Mouse (Mus musculus): ENCODE measurements at regions not wholly inside any gene's neighbourhood (a gene's known extent, or its start where the extent isn't known, plus 50 kb on each side); places are given as distances from the start of the nearest gene placed in this dataset.

GRCm38 (mm10) chr13:101454276-101454675 is 313.7 kb downstream of the Pik3r1 start:
- Histone ChIP-seq H3K27ac (ENCODE audit: low read depth, low read length) (no peak overlapping the region), H3K9ac (replicated peaks; ENCODE audit: low read depth, low read length) (no peak overlapping the region), H3K36me3 (ENCODE audit: control insufficient read depth, insufficient read depth, low read length) (no peaks in the 10 kb centered on the region), H3K4me1 (ENCODE audit: control insufficient read depth, insufficient read depth, low read length) (no peaks in the 10 kb centered on the region), H3K4me2 (ENCODE audit: low read depth, low read length) (no peak overlapping the region), H3K27me3 (ENCODE audit: control insufficient read depth, insufficient read depth, low read length) (no peaks in the 10 kb centered on the region), H3K9me3 (ENCODE audit: control insufficient read depth, low read length) (no peaks in the 10 kb centered on the region), H3K4me3 (ENCODE audit: low read depth, low read length) (no peak overlapping the region)
- ATAC-seq (ENCODE audit: low read depth): no peak

- Histone ChIP-seq H3K9me3 (ENCODE audit: control insufficient read depth, low read length) (no peaks in the 10 kb centered on the region), H3K9ac (replicated peaks; ENCODE audit: low read depth, low read length) (no peak overlapping the region), H3K27me3 (ENCODE audit: control insufficient read depth, insufficient read depth, low read length) (no peaks in the 10 kb centered on the region), H3K4me3 (ENCODE audit: low read depth, low read length) (no peak overlapping the region), H3K36me3 (ENCODE audit: control insufficient read depth, insufficient read depth, low read length) (no peaks in the 10 kb centered on the region), H3K4me1 (ENCODE audit: control insufficient read depth, insufficient read depth, low read length) (no peaks in the 10 kb centered on the region), H3K4me2 (ENCODE audit: low read depth, low read length) (no peak overlapping the region), H3K27ac (ENCODE audit: low read depth, low read length) (no peak overlapping the region)
- 94% methylated on average over 6 of the region's 6 CpGs for whole genome bisulfite sequencing
- no peak for ATAC-seq (ENCODE audit: low read depth)
Measured at GRCm38 (mm10) chr13:101450501-101450900, 317.5 kb downstream of the Pik3r1 start.

DNA sequence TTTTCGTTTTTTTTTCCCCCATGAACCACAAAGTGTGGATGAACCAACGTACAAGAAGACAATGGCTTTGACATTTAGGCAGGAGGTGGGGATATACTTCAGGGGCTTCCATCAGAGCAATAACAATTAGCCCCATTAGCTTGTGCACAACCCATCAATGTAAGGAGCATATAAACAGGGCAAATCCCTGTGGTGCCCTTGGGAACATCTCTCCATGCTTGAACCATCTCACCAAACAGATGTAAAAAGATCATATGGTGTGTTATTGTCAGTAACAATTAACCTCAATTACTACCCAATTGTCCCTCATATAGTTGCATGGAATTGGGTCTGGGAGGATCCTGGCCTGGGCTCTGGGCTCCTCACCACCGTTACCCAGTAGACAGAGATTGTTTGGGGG is 328.5 kb downstream of the Pik3r1 start:
- no peaks in the 10 kb centered on the region for H3K9me3 ChIP-seq (ENCODE audit: control insufficient read depth, low read length)
- 0 out of 2 replicates have a peak, but pooled peaks cover 4% of the 10 kb centered on the region for H3K4me1 ChIP-seq (ENCODE audit: control insufficient read depth, insufficient read depth, low read length)
- 0 out of 2 replicates have a peak overlapping the region, but pooled peaks have one; percentile 23 for H3K27ac ChIP-seq (ENCODE audit: low read depth, low read length)
- peak; percentile 70 for ATAC-seq (ENCODE audit: low read depth)
- no peak overlapping the region for H3K9ac ChIP-seq (replicated peaks; ENCODE audit: low read depth, low read length)
- no peaks in the 10 kb centered on the region for H3K36me3 ChIP-seq (ENCODE audit: control insufficient read depth, insufficient read depth, low read length)
- H3K27me3 ChIP-seq (ENCODE audit: control insufficient read depth, insufficient read depth, low read length): no peaks in the 10 kb centered on the region
- no peak overlapping the region for H3K4me3 ChIP-seq (ENCODE audit: low read depth, low read length)
- no peak overlapping the region for H3K4me2 ChIP-seq (ENCODE audit: low read depth, low read length)
- WGBS: 21% methylated on average over 3 of the region's 3 CpGs

- no peak for ATAC-seq (ENCODE audit: low read depth)
- Histone ChIP-seq H3K4me2 (ENCODE audit: low read depth, low read length) (no peak overlapping the region), H3K9me3 (ENCODE audit: control insufficient read depth, low read length) (no peaks in the 10 kb centered on the region), H3K4me1 (ENCODE audit: control insufficient read depth, insufficient read depth, low read length) (0 out of 2 replicates have a peak, but pooled peaks cover 4% of the 10 kb centered on the region), H3K9ac (replicated peaks; ENCODE audit: low read depth, low read length) (no peak overlapping the region), H3K4me3 (ENCODE audit: low read depth, low read length) (no peak overlapping the region), H3K36me3 (ENCODE audit: control insufficient read depth, insufficient read depth, low read length) (no peaks in the 10 kb centered on the region), H3K27me3 (ENCODE audit: control insufficient read depth, insufficient read depth, low read length) (no peaks in the 10 kb centered on the region), H3K27ac (ENCODE audit: low read depth, low read length) (0 out of 2 replicates have a peak overlapping the region, but pooled peaks have one; percentile 23)
- 12% methylated on average over 6 of the region's 6 CpGs for whole genome bisulfite sequencing
Measured at GRCm38 (mm10) chr13:101439041-101439440, 329.0 kb downstream of the Pik3r1 start.

GRCm38 (mm10) chr13:101433162-101433561 is 334.9 kb downstream of the Pik3r1 start:
- no peaks in the 10 kb centered on the region for H3K27me3 ChIP-seq (ENCODE audit: control insufficient read depth, insufficient read depth, low read length)
- H3K4me1 ChIP-seq (ENCODE audit: control insufficient read depth, insufficient read depth, low read length): no peaks in the 10 kb centered on the region
- WGBS: 92% methylated on average over 6 of the region's 6 CpGs
- no peak overlapping the region for H3K4me2 ChIP-seq (ENCODE audit: low read depth, low read length)
- ATAC-seq (ENCODE audit: low read depth): no peak
- H3K9me3 ChIP-seq (ENCODE audit: control insufficient read depth, low read length): no peaks in the 10 kb centered on the region
- H3K36me3 ChIP-seq (ENCODE audit: control insufficient read depth, insufficient read depth, low read length): no peaks in the 10 kb centered on the region
- H3K4me3 ChIP-seq (ENCODE audit: low read depth, low read length): no peak overlapping the region
- H3K9ac ChIP-seq (replicated peaks; ENCODE audit: low read depth, low read length): no peak overlapping the region
- no peak overlapping the region for H3K27ac ChIP-seq (ENCODE audit: low read depth, low read length)

- Histone ChIP-seq H3K4me1 (ENCODE audit: control insufficient read depth, insufficient read depth, low read length) (no peaks in the 10 kb centered on the region), H3K27ac (ENCODE audit: low read depth, low read length) (no peak overlapping the region; the same call in 1 of the 2 replicates), H3K9ac (replicated peaks; ENCODE audit: low read depth, low read length) (no peak overlapping the region), H3K9me3 (ENCODE audit: control insufficient read depth, low read length) (no peaks in the 10 kb centered on the region), H3K27me3 (ENCODE audit: control insufficient read depth, insufficient read depth, low read length) (no peaks in the 10 kb centered on the region), H3K4me2 (ENCODE audit: low read depth, low read length) (no peak overlapping the region), H3K4me3 (ENCODE audit: low read depth, low read length) (no peak overlapping the region), H3K36me3 (ENCODE audit: control insufficient read depth, insufficient read depth, low read length) (no peaks in the 10 kb centered on the region)
- peak; percentile 69; the same call in 1 of the 2 replicates for ATAC-seq (ENCODE audit: low read depth)
- 54% methylated on average over 12 of the region's 12 CpGs for WGBS
Measured at GRCm38 (mm10) chr13:101427426-101428221, 340.4 kb downstream of the Pik3r1 start.

- Histone ChIP-seq H3K4me2 (ENCODE audit: low read depth, low read length) (no peak overlapping the region), H3K36me3 (ENCODE audit: control insufficient read depth, insufficient read depth, low read length) (no peaks in the 10 kb centered on the region), H3K4me3 (ENCODE audit: low read depth, low read length) (no peak overlapping the region), H3K27me3 (ENCODE audit: control insufficient read depth, insufficient read depth, low read length) (no peaks in the 10 kb centered on the region), H3K27ac (ENCODE audit: low read depth, low read length) (no peak overlapping the region), H3K9ac (replicated peaks; ENCODE audit: low read depth, low read length) (no peak overlapping the region), H3K9me3 (ENCODE audit: control insufficient read depth, low read length) (no peaks in the 10 kb centered on the region), H3K4me1 (ENCODE audit: control insufficient read depth, insufficient read depth, low read length) (no peaks in the 10 kb centered on the region)
- WGBS: 53% methylated on average over 5 of the region's 5 CpGs
- ATAC-seq (ENCODE audit: low read depth): no peak
Measured at GRCm38 (mm10) chr13:101426461-101426860, 341.6 kb downstream of the Pik3r1 start.

DNA sequence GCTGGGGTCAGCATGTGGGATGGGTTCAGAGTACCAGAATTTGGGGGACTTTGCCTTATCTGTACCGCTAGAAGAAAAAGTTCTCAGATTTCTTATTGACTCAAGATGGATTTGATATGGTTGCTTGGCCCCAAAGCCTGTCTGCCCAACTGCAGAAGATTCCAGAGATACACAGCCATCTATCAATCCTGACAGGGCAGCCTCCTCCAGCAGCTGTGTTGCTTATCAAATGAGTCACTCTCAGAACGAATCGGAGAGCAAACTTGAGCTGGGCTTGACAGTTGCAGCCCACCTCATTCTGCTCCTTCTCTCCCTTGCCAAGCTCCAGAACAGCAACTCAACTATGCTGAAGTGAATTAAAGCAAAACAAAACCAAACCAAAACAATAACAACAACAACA is 345.9 kb downstream of the Pik3r1 start:
- 78% methylated on average over 3 of the region's 3 CpGs for WGBS
- no peak for ATAC-seq (ENCODE audit: low read depth)

DNA sequence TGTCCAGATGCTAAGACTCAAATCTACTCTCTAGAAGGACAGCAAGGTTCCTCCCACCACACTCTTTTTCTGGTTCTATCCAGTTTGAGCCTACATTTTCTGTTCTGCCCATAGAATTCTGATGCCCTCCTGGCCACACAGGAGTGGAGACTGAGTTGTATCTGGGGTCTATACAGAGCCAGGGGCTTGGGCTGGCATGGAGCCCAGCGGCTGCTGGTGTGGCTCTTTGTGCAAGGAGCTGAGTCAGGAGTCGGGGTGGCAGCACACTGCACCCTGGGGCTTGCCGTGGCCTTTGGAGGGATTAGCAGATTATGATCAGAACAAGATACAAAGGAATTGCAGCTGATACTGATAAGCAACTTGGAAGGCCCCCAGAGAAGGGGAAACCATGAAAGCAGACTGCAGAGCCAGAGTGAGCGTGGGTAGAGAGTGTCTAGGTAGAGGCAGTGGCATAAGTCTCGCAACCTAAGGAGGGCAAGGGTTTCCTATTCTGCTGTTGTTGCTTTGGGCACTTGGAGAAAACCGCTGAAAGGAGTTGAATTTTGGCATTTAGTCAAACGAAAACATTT is 348.5 kb downstream of the Pik3r1 start:
- Histone ChIP-seq H3K36me3 (ENCODE audit: control insufficient read depth, insufficient read depth, low read length) (no peaks in the 10 kb centered on the region), H3K4me1 (ENCODE audit: control insufficient read depth, insufficient read depth, low read length) (no peaks in the 10 kb centered on the region), H3K27ac (ENCODE audit: low read depth, low read length) (no peak overlapping the region), H3K4me3 (ENCODE audit: low read depth, low read length) (no peak overlapping the region), H3K4me2 (ENCODE audit: low read depth, low read length) (no peak overlapping the region), H3K27me3 (ENCODE audit: control insufficient read depth, insufficient read depth, low read length) (no peaks in the 10 kb centered on the region), H3K9me3 (ENCODE audit: control insufficient read depth, low read length) (no peaks in the 10 kb centered on the region), H3K9ac (replicated peaks; ENCODE audit: low read depth, low read length) (no peak overlapping the region)
- no peak for ATAC-seq (ENCODE audit: low read depth)
- WGBS: 85% methylated on average over 7 of the region's 7 CpGs

More for the DNA sequence above, 345.9 kb downstream of the Pik3r1 start:
- no peak overlapping the region for H3K4me2 ChIP-seq (ENCODE audit: low read depth, low read length)
- H3K4me1 ChIP-seq (ENCODE audit: control insufficient read depth, insufficient read depth, low read length): no peaks in the 10 kb centered on the region
- H3K36me3 ChIP-seq (ENCODE audit: control insufficient read depth, insufficient read depth, low read length): no peaks in the 10 kb centered on the region
- no peak overlapping the region for H3K27ac ChIP-seq (ENCODE audit: low read depth, low read length)
- no peaks in the 10 kb centered on the region for H3K27me3 ChIP-seq (ENCODE audit: control insufficient read depth, insufficient read depth, low read length)
- no peak overlapping the region for H3K9ac ChIP-seq (replicated peaks; ENCODE audit: low read depth, low read length)
- H3K4me3 ChIP-seq (ENCODE audit: low read depth, low read length): no peak overlapping the region
- H3K9me3 ChIP-seq (ENCODE audit: control insufficient read depth, low read length): no peaks in the 10 kb centered on the region
